Mouse (Mus musculus): ENCODE measurements around the gene Casp6. TPM values are rescaled to one million over a fixed set of nuclear protein-coding genes. Genes with fewer than 3 reads are reported as not detected.

Gene Casp6
- total and polyA plus RNA-seq, 3 experiments = 10.5 to 31.7 (median 15.3) TPM

DNA sequence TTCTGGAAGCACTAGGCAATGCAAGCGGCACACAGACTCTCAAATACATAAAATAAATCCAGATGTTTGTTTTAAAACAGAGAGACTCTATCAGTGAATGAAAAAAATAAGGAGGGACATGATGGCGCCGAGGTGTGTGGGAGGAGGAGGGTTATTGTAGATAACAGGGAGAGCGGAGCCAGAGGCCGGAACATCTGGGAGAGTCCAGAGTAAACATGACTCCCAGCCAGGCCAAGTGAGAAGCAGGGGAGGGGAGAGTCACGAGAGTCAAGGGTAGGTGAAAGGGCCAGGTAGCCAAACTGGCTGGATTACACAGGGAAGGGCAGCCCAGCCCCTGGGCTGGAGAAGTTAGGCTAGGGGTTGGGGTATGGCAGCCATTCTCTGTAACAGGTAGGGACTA, 4.6 kb upstream of the Casp6 start:
- Histone ChIP-seq H3K4me1 (ENCODE audit: control insufficient read depth in 1 of 2, insufficient read depth in 2 of 2) (peaks cover 24 to 37% of the 10 kb centered on the region in 2 experiments), H3K9ac (ENCODE audit: insufficient read depth, low read depth) (no peak overlapping the region), H3K27me3 (replicated peaks) (no peaks in the 10 kb centered on the region), H3K27ac (ENCODE audit: insufficient read depth, low read depth) (no peak overlapping the region), H3K4me3 (replicated peaks in 1 of 3; ENCODE audit: low read depth in 2 of 3, low read length in 2 of 3, poor library complexity in 1 of 3) (no peak overlapping the region), H3K36me3 (replicated peaks in 1 of 2; ENCODE audit: control insufficient read depth in 1 of 2, insufficient read depth in 1 of 2, low read length in 1 of 2) (peaks cover 10 to 57% of the 10 kb centered on the region in 2 experiments), H3K4me2 (ENCODE audit: insufficient read depth, low read depth, poor library complexity, severe bottlenecking) (no peak overlapping the region), H3K79me2 (replicated peaks; ENCODE audit: control insufficient read depth, extremely low read depth, insufficient read depth, poor library complexity, severe bottlenecking) (no peaks in the 10 kb centered on the region), H3K9me3 (replicated peaks; ENCODE audit: low read length) (no peaks in the 10 kb centered on the region)
- in situ Hi-C loops (cut with MboI; ENCODE audit: low pct_ligation_motif_present, low pct_unique_long_range_greater_than_20kb, low sequenced_read_pairs) = no loop called here
- TF ChIP-seq E2F4 (IDR thresholded peaks at IDR 0.05; ENCODE audit: insufficient replicate concordance, low read depth, low read length) (no peak), EP300 (IDR thresholded peaks at IDR 0.05; ENCODE audit: low read length) (no peak), SMC3 (IDR thresholded peaks at IDR 0.05; ENCODE audit: low read depth, low read length) (no peak), TBP (conservative IDR thresholded peaks at IDR 0.05; ENCODE audit: low read depth, low read length) (no peak), POLR2A (IDR thresholded peaks at IDR 0.05; ENCODE audit: low read depth, low read length) (no peak), CHD1 (IDR thresholded peaks at IDR 0.05; ENCODE audit: low read depth, low read length) (no peak), ZMIZ1 (IDR thresholded peaks at IDR 0.05; ENCODE audit: low read depth, low read length) (no peak)
- dilution Hi-C loops (cut with MboI; ENCODE audit: extremely low pct_ligation_motif_present, extremely low pct_unique_long_range_greater_than_20kb, low sequenced_read_pairs) = no loop called here
- no peak for DNase-seq (ENCODE audit: extremely low read depth)

DNA sequence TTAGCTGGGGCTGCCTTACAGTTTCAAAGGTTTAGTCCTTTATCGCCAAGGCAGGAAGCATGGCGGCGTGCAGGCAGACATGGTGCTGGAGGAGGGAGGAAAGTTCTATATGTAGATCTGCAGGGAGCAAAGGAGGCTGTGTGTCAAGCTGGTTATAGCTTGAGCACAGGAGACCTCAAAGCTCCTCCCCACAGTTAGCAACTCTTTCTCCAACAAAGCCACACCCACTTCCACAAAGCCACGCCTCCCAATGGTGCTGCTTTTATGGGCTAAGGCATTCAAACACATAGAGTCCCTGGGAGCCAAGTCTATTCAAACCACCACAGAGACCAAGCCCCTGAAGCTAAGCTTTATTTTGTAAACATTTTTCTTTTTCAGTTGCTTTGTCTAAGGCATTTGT, 2.3 kb upstream of the Casp6 start:
- in situ Hi-C loops (cut with MboI; ENCODE audit: low pct_ligation_motif_present, low pct_unique_long_range_greater_than_20kb, low sequenced_read_pairs) (no loop called here), dilution Hi-C loops (cut with MboI; ENCODE audit: extremely low pct_ligation_motif_present, extremely low pct_unique_long_range_greater_than_20kb, low sequenced_read_pairs) (no loop called here)
- TF ChIP-seq KAT2A (IDR thresholded peaks at IDR 0.05; ENCODE audit: insufficient replicate concordance, low read length) (no peak), MAFK (IDR thresholded peaks at IDR 0.05; ENCODE audit: insufficient replicate concordance, low read length) (no peak), RCOR1 (conservative IDR thresholded peaks at IDR 0.05; ENCODE audit: low read depth, low read length) (no peak), EP300 (IDR thresholded peaks at IDR 0.05; ENCODE audit: low read length) (no peak)
- DNase-seq (ENCODE audit: extremely low read depth) = no peak
- peaks cover 13 to 41% of the 10 kb centered on the region in 2 experiments for H3K4me1 ChIP-seq (ENCODE audit: control insufficient read depth in 1 of 2, insufficient read depth in 2 of 2)
- H3K79me2 ChIP-seq (replicated peaks; ENCODE audit: control insufficient read depth, extremely low read depth, insufficient read depth, poor library complexity, severe bottlenecking) = no peaks in the 10 kb centered on the region
- H3K27me3 ChIP-seq (replicated peaks) = no peaks in the 10 kb centered on the region
- H3K36me3 ChIP-seq (replicated peaks in 1 of 2; ENCODE audit: control insufficient read depth in 1 of 2, insufficient read depth in 1 of 2, low read length in 1 of 2) = peaks cover 3 to 41% of the 10 kb centered on the region in 2 experiments
- H3K4me2 ChIP-seq (ENCODE audit: insufficient read depth, low read depth, poor library complexity, severe bottlenecking) = no peak overlapping the region
- no peak overlapping the region for H3K27ac ChIP-seq (ENCODE audit: insufficient read depth, low read depth)
- no peak overlapping the region for H3K4me3 ChIP-seq (replicated peaks in 1 of 3; ENCODE audit: low read depth in 2 of 3, low read length in 2 of 3, poor library complexity in 1 of 3)
- no peak overlapping the region for H3K9ac ChIP-seq (ENCODE audit: insufficient read depth, low read depth)
- H3K9me3 ChIP-seq (replicated peaks; ENCODE audit: low read length) = no peaks in the 10 kb centered on the region

DNA sequence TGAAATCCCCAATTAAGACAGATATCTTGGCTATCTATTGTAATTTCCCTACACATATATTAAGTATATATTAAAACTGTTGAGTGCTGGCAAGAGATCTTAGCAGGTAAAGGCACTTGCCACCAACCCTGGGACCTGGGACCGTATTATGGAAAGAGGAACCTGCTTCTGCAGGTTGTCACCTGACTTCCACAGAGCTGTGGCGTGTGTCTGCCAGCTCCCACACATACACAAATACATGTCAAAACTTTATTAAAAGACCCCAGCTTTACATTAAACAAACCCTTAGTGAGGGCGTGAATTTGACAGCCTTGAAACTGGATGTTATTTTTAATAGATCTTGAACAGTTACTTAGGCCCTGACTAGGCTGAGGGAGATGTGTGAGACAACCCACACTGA, 2.1 kb downstream of the Casp6 start:
- dilution Hi-C loops (cut with MboI; ENCODE audit: extremely low pct_ligation_motif_present, extremely low pct_unique_long_range_greater_than_20kb, low sequenced_read_pairs) = no loop called here
- H3K4me2 ChIP-seq (ENCODE audit: insufficient read depth, low read depth, poor library complexity, severe bottlenecking) = no peak overlapping the region
- no peak overlapping the region for H3K27ac ChIP-seq (ENCODE audit: insufficient read depth, low read depth)
- H3K36me3 ChIP-seq (replicated peaks in 1 of 2; ENCODE audit: control insufficient read depth in 1 of 2, insufficient read depth in 1 of 2, low read length in 1 of 2) = peaks cover 0 to 21% of the 10 kb centered on the region in 2 experiments
- H3K9ac ChIP-seq (ENCODE audit: insufficient read depth, low read depth) = no peak overlapping the region
- H3K79me2 ChIP-seq (replicated peaks; ENCODE audit: control insufficient read depth, extremely low read depth, insufficient read depth, poor library complexity, severe bottlenecking) = no peaks in the 10 kb centered on the region
- no peaks in the 10 kb centered on the region for H3K9me3 ChIP-seq (replicated peaks; ENCODE audit: low read length)
- DNase-seq (ENCODE audit: extremely low read depth) = no peak
- in situ Hi-C loops (cut with MboI; ENCODE audit: low pct_ligation_motif_present, low pct_unique_long_range_greater_than_20kb, low sequenced_read_pairs) = loop anchor here (25.0 kb wide), 1 partner anchor 784 kb away; no protein-coding TSS in a partner anchor
- H3K4me1 ChIP-seq (ENCODE audit: control insufficient read depth in 1 of 2, insufficient read depth in 2 of 2) = peaks cover 18 to 50% of the 10 kb centered on the region in 2 experiments
- H3K27me3 ChIP-seq (replicated peaks) = no peaks in the 10 kb centered on the region
- TF ChIP-seq USF1 (IDR thresholded peaks at IDR 0.05; ENCODE audit: low read depth, low read length) (no peak), NELFE (IDR thresholded peaks at IDR 0.05; ENCODE audit: low read depth, low read length) (no peak), PAX5 (IDR thresholded peaks at IDR 0.05; ENCODE audit: low read length) (no peak), TCF12 (IDR thresholded peaks at IDR 0.05; ENCODE audit: low read depth, low read length) (no peak), RAD21 (IDR thresholded peaks at IDR 0.05; ENCODE audit: low read depth, low read length) (no peak), MEF2A (IDR thresholded peaks at IDR 0.05; ENCODE audit: borderline replicate concordance, low read depth, low read length) (no peak), NRF1 (IDR thresholded peaks at IDR 0.05; ENCODE audit: low read depth, low read length) (no peak), KAT2A (IDR thresholded peaks at IDR 0.05; ENCODE audit: insufficient replicate concordance, low read length) (no peak), SMC3 (IDR thresholded peaks at IDR 0.05; ENCODE audit: low read depth, low read length) (no peak), POLR2A (IDR thresholded peaks at IDR 0.05; ENCODE audit: low read depth, low read length) (no peak), MYC (IDR thresholded peaks at IDR 0.05; ENCODE audit: low read depth, low read length) (no peak), RCOR1 (conservative IDR thresholded peaks at IDR 0.05; ENCODE audit: low read depth, low read length) (no peak), ZC3H11A (IDR thresholded peaks at IDR 0.05; ENCODE audit: low read depth, low read length) (no peak), USF2 (conservative IDR thresholded peaks at IDR 0.05; ENCODE audit: low read depth, low read length) (no peak), HCFC1 (IDR thresholded peaks at IDR 0.05; ENCODE audit: low read depth, low read length) (no peak)
- H3K4me3 ChIP-seq (replicated peaks in 1 of 3; ENCODE audit: low read depth in 2 of 3, low read length in 2 of 3, poor library complexity in 1 of 3) = no peak overlapping the region
